Mouse (Mus musculus) ovary, postnatal 14 days (tissue): ENCODE results near the gene Rtn4rl1.
"Not testable (repeated sequence)": the region's sequence is repeated elsewhere in the genome, so short reads cannot be mapped to it uniquely, and the experiment has no call there.

ENCODE experiments used
- DNase-seq: peaks from one replicate; pipeline ENCODE4 v3.0.0; 2022; ENCODE audit warnings: low spot score

Gene Rtn4rl1

GRCm38 (mm10) chr11:75165441-75166192 lies 28.0 kb upstream of the Rtn4rl1 start:
- DNase-seq: no peak

- DNase-seq: no peak
These were observed 27.3 kb upstream of the Rtn4rl1 start for GRCm38 (mm10) chr11:75166193-75166842.

GRCm38 (mm10) chr11:75166861-75167642 lies 26.5 kb upstream of the Rtn4rl1 start:
- no peak for DNase-seq

GRCm38 (mm10) chr11:75167643-75168589 lies 25.7 kb upstream of the Rtn4rl1 start:
- no peak for DNase-seq

GRCm38 (mm10) chr11:75168590-75169361 lies 24.8 kb upstream of the Rtn4rl1 start:
- DNase-seq: peak; percentile 85

GRCm38 (mm10) chr11:75169405-75170080 lies 24.0 kb upstream of the Rtn4rl1 start, which contains the start of gene Hic1:
TSS of gene Hic1 (minus strand) at chr11:75169519.
- DNase-seq: no peak

- peak; percentile 90 for DNase-seq
These were observed 23.3 kb upstream of the Rtn4rl1 start for GRCm38 (mm10) chr11:75170136-75170751.

GRCm38 (mm10) chr11:75171186-75171865 lies 22.3 kb upstream of the Rtn4rl1 start:
- DNase-seq: no peak

- no peak for DNase-seq
These were observed 21.2 kb upstream of the Rtn4rl1 start for GRCm38 (mm10) chr11:75172151-75173094.

GRCm38 (mm10) chr11:75173095-75173798 lies 20.3 kb upstream of the Rtn4rl1 start:
- peak; percentile 77 for DNase-seq

GRCm38 (mm10) chr11:75173799-75174165 lies 19.8 kb upstream of the Rtn4rl1 start:
- DNase-seq: no peak

GRCm38 (mm10) chr11:75174574-75174973 lies 19.0 kb upstream of the Rtn4rl1 start:
- DNase-seq: not testable (repeated sequence)

- no peak for DNase-seq
These were observed 15.6 kb upstream of the Rtn4rl1 start for GRCm38 (mm10) chr11:75178011-75178410.

- DNase-seq: peak; percentile 82
These were observed 14.8 kb upstream of the Rtn4rl1 start, which contains the start of gene Ovca2 for GRCm38 (mm10) chr11:75178672-75179208. TSS of gene Ovca2 (minus strand) at chr11:75178835.

GRCm38 (mm10) chr11:75183917-75184570 lies 9.5 kb upstream of the Rtn4rl1 start:
- DNase-seq: no peak

- DNase-seq: no peak
These were observed 9.0 kb upstream of the Rtn4rl1 start for GRCm38 (mm10) chr11:75184573-75184972.
